Mouse (Mus musculus) midbrain, embryonic 12.5 days (tissue): Measurements from ENCODE around the gene Plce1. TPM values are rescaled to one million over a fixed set of nuclear protein-coding genes. Genes with fewer than 3 reads are reported as not detected.

ENCODE experiments used
- ATAC-seq: fragments of 200-750 bp; cut with Nextera tagmentation; 2 replicates; pipeline ENCODE4 v1.8.0; 2017; ENCODE audit warnings: low read depth, moderate TSS enrichment, moderate library complexity; ENCODE audit not compliant: low FRiP score
- H3K27ac ChIP-seq: fragments of 300-500 bp; sonication (generic); replicated peaks from 2 replicates; pipeline ENCODE4 v1.5.1; 2016; ENCODE audit warnings: mild to moderate bottlenecking
- H3K27me3 ChIP-seq: fragments of 300-500 bp; sonication (generic); 2 replicates; pipeline ENCODE4 v1.6.1; 2016; ENCODE audit warnings: mild to moderate bottlenecking
- H3K36me3 ChIP-seq: fragments of 300-500 bp; sonication (generic); 2 replicates; pipeline ENCODE4 v1.6.1; 2016
- H3K4me1 ChIP-seq: fragments of 300-500 bp; sonication (generic); 2 replicates; pipeline ENCODE4 v1.6.1; 2016
- H3K4me2 ChIP-seq: fragments of 300-500 bp; sonication (generic); replicated peaks from 2 replicates; pipeline ENCODE4 v1.6.1; 2016; ENCODE audit warnings: mild to moderate bottlenecking, moderate library complexity
- H3K4me3 ChIP-seq: fragments of 300-500 bp; sonication (generic); 2 replicates; pipeline ENCODE4 v1.5.1; 2016; ENCODE audit warnings: mild to moderate bottlenecking
- H3K9ac ChIP-seq: fragments of 300-500 bp; sonication (generic); replicated peaks from 2 replicates; pipeline ENCODE4 v1.6.1; 2016; ENCODE audit warnings: mild to moderate bottlenecking, moderate library complexity
- H3K9me3 ChIP-seq: fragments of 300-500 bp; sonication (generic); 2 replicates; pipeline ENCODE4 v1.6.1; 2016; ENCODE audit warnings: mild to moderate bottlenecking
- WGBS: fragments of 180-500 bp; shearing (Covaris S2); methylation state at CpG from one replicate; pipeline ENCODE4 v1.1.7; 2016; 5-methylcytosine and 5-hydroxymethylcytosine counted together
- polyA plus RNA-seq: library from polyadenylated mRNA; unstranded; fragments of >200 nt; fragmentation: Nextera tagmentation; extraction: Ambion mirVana; gene quantifications from 2 replicates; pipeline ENCODE4 v1.2.1, GENCODE M21; 2016

Plce1 gene
- polyA plus RNA-seq, 1 experiment from 2014 or later = 6.4 TPM

GRCm38 (mm10) chr19:38478286-38478685, 2.6 kb upstream of the Plce1 start:
- no peak overlapping the region; the same call in 1 of the 2 replicates for H3K4me2 ChIP-seq
- no peaks in the 10 kb centered on the region for H3K36me3 ChIP-seq
- H3K27me3 ChIP-seq = peaks cover 45% of the 10 kb centered on the region
- H3K9me3 ChIP-seq = no peaks in the 10 kb centered on the region
- 54% methylated on average over 5 of the region's 5 CpGs for WGBS
- no peak overlapping the region for H3K9ac ChIP-seq
- no peak for ATAC-seq
- H3K4me3 ChIP-seq = no peak overlapping the region
- peaks cover 45% of the 10 kb centered on the region for H3K4me1 ChIP-seq
- H3K27ac ChIP-seq = peak overlapping the region; percentile 54

GRCm38 (mm10) chr19:38478948-38479347, 2.0 kb upstream of the Plce1 start:
- no peak overlapping the region for H3K4me3 ChIP-seq
- H3K4me2 ChIP-seq = peak overlapping the region; percentile 38
- peaks cover 52% of the 10 kb centered on the region for H3K27me3 ChIP-seq
- no peaks in the 10 kb centered on the region for H3K36me3 ChIP-seq
- WGBS = 13% methylated on average over 7 of the region's 7 CpGs
- no peak overlapping the region for H3K9ac ChIP-seq
- ATAC-seq = peak; percentile 61
- H3K27ac ChIP-seq = peak overlapping the region; percentile 54; the same call in 1 of the 2 replicates
- peaks cover 45% of the 10 kb centered on the region for H3K4me1 ChIP-seq
- no peaks in the 10 kb centered on the region for H3K9me3 ChIP-seq

GRCm38 (mm10) chr19:38479473-38479872, 1.4 kb upstream of the Plce1 start:
- H3K36me3 ChIP-seq = no peaks in the 10 kb centered on the region
- H3K9ac ChIP-seq = no peak overlapping the region
- no peak for ATAC-seq
- peak overlapping the region; percentile 54; the same call in 1 of the 2 replicates for H3K27ac ChIP-seq
- 78% methylated on average over 5 of the region's 5 CpGs for WGBS
- H3K9me3 ChIP-seq = no peaks in the 10 kb centered on the region
- H3K4me3 ChIP-seq = no peak overlapping the region
- peaks cover 57% of the 10 kb centered on the region for H3K27me3 ChIP-seq
- peak overlapping the region; percentile 38 for H3K4me2 ChIP-seq
- peaks cover 45% of the 10 kb centered on the region for H3K4me1 ChIP-seq

GRCm38 (mm10) chr19:38480156-38480720, 671 bp upstream of the Plce1 start:
- ATAC-seq = peak; percentile 8; the same call in 1 of the 2 replicates
- no peak overlapping the region for H3K27ac ChIP-seq
- H3K36me3 ChIP-seq = no peaks in the 10 kb centered on the region
- H3K4me1 ChIP-seq = peaks cover 45% of the 10 kb centered on the region
- H3K27me3 ChIP-seq = peaks cover 65% of the 10 kb centered on the region
- H3K4me2 ChIP-seq = peak overlapping the region; percentile 99
- no peaks in the 10 kb centered on the region for H3K9me3 ChIP-seq
- peak overlapping the region; percentile 68; the same call in 1 of the 2 replicates for H3K9ac ChIP-seq
- H3K4me3 ChIP-seq = peak overlapping the region; percentile 69
- WGBS = 14% methylated on average over 12 of the region's 12 CpGs

GRCm38 (mm10) chr19:38481906-38482305, 997 bp downstream of the Plce1 start:
- Histone ChIP-seq H3K4me3 (peak overlapping the region; percentile 69), H3K9me3 (no peaks in the 10 kb centered on the region), H3K36me3 (no peaks in the 10 kb centered on the region), H3K27ac (no peak overlapping the region), H3K27me3 (peaks cover 78% of the 10 kb centered on the region), H3K4me1 (peaks cover 58% of the 10 kb centered on the region), H3K9ac (peak overlapping the region; percentile 68; the same call in 1 of the 2 replicates), H3K4me2 (peak overlapping the region; percentile 99)
- no peak for ATAC-seq
- WGBS = 12% methylated on average over 8 of the region's 8 CpGs

GRCm38 (mm10) chr19:38482406-38483181, 1.7 kb downstream of the Plce1 start:
- H3K9ac ChIP-seq = no peak overlapping the region
- H3K36me3 ChIP-seq = no peaks in the 10 kb centered on the region
- peaks cover 64% of the 10 kb centered on the region for H3K4me1 ChIP-seq
- H3K4me2 ChIP-seq = peak overlapping the region; percentile 99
- peak overlapping the region; percentile 69 for H3K4me3 ChIP-seq
- no peak for ATAC-seq
- no peaks in the 10 kb centered on the region for H3K9me3 ChIP-seq
- 22% methylated on average over 19 of the region's 19 CpGs for WGBS
- no peak overlapping the region for H3K27ac ChIP-seq
- H3K27me3 ChIP-seq = peaks cover 83% of the 10 kb centered on the region

- ATAC-seq = no peak
- 9% methylated on average over 11 of the region's 11 CpGs for WGBS
- H3K9me3 ChIP-seq = no peaks in the 10 kb centered on the region
- no peaks in the 10 kb centered on the region for H3K36me3 ChIP-seq
- H3K4me1 ChIP-seq = peaks cover 47% of the 10 kb centered on the region
- H3K27me3 ChIP-seq = peaks cover 61% of the 10 kb centered on the region
- no peak overlapping the region for H3K27ac ChIP-seq
- peak overlapping the region; percentile 12; the same call in 1 of the 2 replicates for H3K4me2 ChIP-seq
- no peak overlapping the region for H3K9ac ChIP-seq
- H3K4me3 ChIP-seq = no peak overlapping the region
Measured at GRCm38 (mm10) chr19:38485779-38486555, 5.1 kb downstream of the Plce1 start.

GRCm38 (mm10) chr19:38487501-38487900, 6.6 kb downstream of the Plce1 start:
- Histone ChIP-seq H3K27me3 (peaks cover 48% of the 10 kb centered on the region), H3K4me3 (no peak overlapping the region), H3K27ac (peak overlapping the region; percentile 49), H3K4me2 (no peak overlapping the region), H3K9me3 (no peaks in the 10 kb centered on the region), H3K36me3 (no peaks in the 10 kb centered on the region), H3K9ac (no peak overlapping the region), H3K4me1 (peaks cover 34% of the 10 kb centered on the region)
- WGBS = 17% methylated on average over 4 of the region's 4 CpGs
- ATAC-seq = peak; percentile 51

GRCm38 (mm10) chr19:38488103-38488912, 7.4 kb downstream of the Plce1 start:
- no peak overlapping the region for H3K9ac ChIP-seq
- 25% methylated on average over 9 of the region's 9 CpGs for WGBS
- ATAC-seq = peak; percentile 74
- no peaks in the 10 kb centered on the region for H3K36me3 ChIP-seq
- H3K4me3 ChIP-seq = no peak overlapping the region
- H3K27ac ChIP-seq = peak overlapping the region; percentile 49
- peaks cover 30% of the 10 kb centered on the region for H3K4me1 ChIP-seq
- no peak overlapping the region for H3K4me2 ChIP-seq
- H3K27me3 ChIP-seq = peaks cover 40% of the 10 kb centered on the region
- H3K9me3 ChIP-seq = no peaks in the 10 kb centered on the region

- no peaks in the 10 kb centered on the region for H3K4me1 ChIP-seq
- WGBS = 81% methylated on average over 5 of the region's 5 CpGs
Measured at GRCm38 (mm10) chr19:38498233-38498632, 17.3 kb downstream of the Plce1 start.

GRCm38 (mm10) chr19:38504597-38504996, 23.7 kb downstream of the Plce1 start:
- 68% methylated on average over 3 of the region's 3 CpGs for WGBS
- H3K36me3 ChIP-seq = no peaks in the 10 kb centered on the region
- H3K9ac ChIP-seq = no peak overlapping the region
- H3K4me2 ChIP-seq = no peak overlapping the region
- no peak for ATAC-seq
- no peak overlapping the region for H3K27ac ChIP-seq
- H3K9me3 ChIP-seq = no peaks in the 10 kb centered on the region
- no peak overlapping the region for H3K4me3 ChIP-seq
- H3K27me3 ChIP-seq = no peaks in the 10 kb centered on the region
- peaks cover 8% of the 10 kb centered on the region; the same call in 1 of the 2 replicates for H3K4me1 ChIP-seq

More at GRCm38 (mm10) chr19:38498233-38498632, 17.3 kb downstream of the Plce1 start:
- no peaks in the 10 kb centered on the region for H3K36me3 ChIP-seq
- H3K4me3 ChIP-seq = no peak overlapping the region
- H3K27me3 ChIP-seq = no peaks in the 10 kb centered on the region
- no peaks in the 10 kb centered on the region for H3K9me3 ChIP-seq
- no peak overlapping the region for H3K27ac ChIP-seq
- ATAC-seq = no peak
- no peak overlapping the region for H3K9ac ChIP-seq
- H3K4me2 ChIP-seq = no peak overlapping the region
